Mouse (Mus musculus) MEL (cell line): ENCODE results near the gene Kctd20. TPM values are rescaled to one million over a fixed set of nuclear protein-coding genes. Genes with fewer than 3 reads are reported as not detected.
A peak's percentile ranks its signal among the peaks of the same experiment; 100 is the strongest.
"Not testable (repeated sequence)": the region's sequence is repeated elsewhere in the genome, so short reads cannot be mapped to it uniquely, and the experiment has no call there.

Experiments
- DNase-seq: peaks from one replicate; pipeline ENCODE4 v3.0.0; 2011; ENCODE audit warnings: low read depth, low spot score
- H3K27ac ChIP-seq: 2 replicates; pipeline ENCODE4 v1.5.1; 2012; ENCODE audit warnings: low read depth, mild to moderate bottlenecking, control low read depth, low read length, moderate library complexity; ENCODE audit not compliant: control insufficient read depth
- H3K27me3 ChIP-seq, 2 experiments: fragments of 150-350 bp in 1 of 2; sonication (generic) in 1 of 2; 2 replicates each; pipeline ENCODE4 v1.6.1; 2012; ENCODE audit warnings: low read length in 2 of 2, mild to moderate bottlenecking in 2 of 2, improper control_type of control experiment in 1 of 2, moderate library complexity in 1 of 2; ENCODE audit not compliant: insufficient read depth in 2 of 2, control insufficient read depth in 1 of 2
- H3K36me3 ChIP-seq, 2 experiments: 2 replicates each; pipeline ENCODE4 v1.6.1; 2012 to 2014; ENCODE audit warnings: low read length in 2 of 2, improper control_type of control experiment in 1 of 2, inconsistent platforms in 1 of 2, mild to moderate bottlenecking in 1 of 2; ENCODE audit not compliant: insufficient read depth in 2 of 2, control insufficient read depth in 1 of 2
- H3K4me1 ChIP-seq, 2 experiments: fragments of 150-350 bp in 1 of 2; sonication (generic) in 1 of 2; 2 replicates each; pipeline ENCODE4 v1.6.1; 2012; ENCODE audit warnings: low read length in 2 of 2, improper control_type of control experiment in 1 of 2, mild to moderate bottlenecking in 1 of 2; ENCODE audit not compliant: insufficient read depth in 2 of 2, control insufficient read depth in 1 of 2
- H3K4me3 ChIP-seq, 2 experiments: fragments of 150-350 bp in 1 of 2; sonication (generic) in 1 of 2; 2 replicates each; pipeline ENCODE4 v1.5.1; 2012; ENCODE audit warnings: low read depth in 2 of 2, low read length in 2 of 2, mild to moderate bottlenecking in 2 of 2, moderate library complexity in 2 of 2, control low read depth in 1 of 2, improper control_type of control experiment in 1 of 2; ENCODE audit not compliant: control insufficient read depth in 1 of 2, insufficient read depth in 1 of 2
- H3K79me2 ChIP-seq: 2 replicates; pipeline ENCODE4 v1.6.1; 2012; ENCODE audit warnings: mild to moderate bottlenecking, low read length, moderate library complexity; ENCODE audit not compliant: control insufficient read depth, poor library complexity, insufficient read depth
- H3K9ac ChIP-seq: 2 replicates; pipeline ENCODE4 v1.6.1; 2012; ENCODE audit warnings: low read depth, mild to moderate bottlenecking, control low read depth, low read length, moderate library complexity; ENCODE audit not compliant: control insufficient read depth, poor library complexity, severe bottlenecking
- H3K9me3 ChIP-seq: fragments of 150-350 bp; sonication (generic); replicated peaks from 2 replicates; pipeline ENCODE4 v1.6.1; 2012; ENCODE audit warnings: mild to moderate bottlenecking, low read length, improper control_type of control experiment, moderate library complexity; ENCODE audit not compliant: insufficient read depth
- CHD1 ChIP-seq: IDR thresholded peaks from 2 replicates; pipeline ENCODE4 v1.6.1; 2012; ENCODE audit warnings: low read depth, mild to moderate bottlenecking, inconsistent platforms, low read length, improper control_type of control experiment
- CHD2 ChIP-seq: IDR thresholded peaks from 2 replicates; pipeline ENCODE4 v1.6.1; 2011; ENCODE audit warnings: low read length, improper control_type of control experiment
- CTCF ChIP-seq, 3 experiments: IDR thresholded peaks in 2 of 3; conservative IDR thresholded peaks in 1 of 3; 2 replicates each; pipeline ENCODE4 v1.5.1; 2011 to 2012; ENCODE audit warnings: low read length in 3 of 3, low read depth in 2 of 3, mild to moderate bottlenecking in 2 of 3, improper control_type of control experiment in 1 of 3, inconsistent platforms in 1 of 3, mixed read lengths in 1 of 3, moderate library complexity in 1 of 3; ENCODE audit not compliant: control insufficient read depth in 1 of 3, insufficient read depth in 1 of 3, poor library complexity in 1 of 3, severe bottlenecking in 1 of 3
- E2F4 ChIP-seq: IDR thresholded peaks from 2 replicates; pipeline ENCODE4 v1.6.1; 2011; ENCODE audit warnings: low read depth, low read length, improper control_type of control experiment, borderline replicate concordance
- ETS1 ChIP-seq: IDR thresholded peaks from 2 replicates; pipeline ENCODE4 v1.6.1; 2012; ENCODE audit warnings: low read depth, mild to moderate bottlenecking, inconsistent platforms, low read length, improper control_type of control experiment, moderate library complexity
- GABPA ChIP-seq: IDR thresholded peaks from 2 replicates; pipeline ENCODE4 v1.6.1; 2012; ENCODE audit warnings: low read depth, mild to moderate bottlenecking, inconsistent platforms, low read length, improper control_type of control experiment, moderate library complexity
- GATA1 ChIP-seq: IDR thresholded peaks from 2 replicates; pipeline ENCODE4 v1.6.1; 2011; ENCODE audit warnings: low read depth, low read length, improper control_type of control experiment
- JUND ChIP-seq: IDR thresholded peaks from 2 replicates; pipeline ENCODE4 v1.6.1; 2011; ENCODE audit warnings: low read depth, mild to moderate bottlenecking, improper control_type of control experiment, low read length
- KAT2A ChIP-seq: conservative IDR thresholded peaks from 2 replicates; pipeline ENCODE4 v1.6.1; 2012; ENCODE audit warnings: low read depth, low read length, improper control_type of control experiment, inconsistent platforms
- MAX ChIP-seq: IDR thresholded peaks from 2 replicates; pipeline ENCODE4 v1.6.1; 2011; ENCODE audit warnings: low read length, improper control_type of control experiment
- MEF2A ChIP-seq: IDR thresholded peaks from 2 replicates; pipeline ENCODE4 v1.6.1; 2014; ENCODE audit warnings: low read depth, mild to moderate bottlenecking, inconsistent platforms, low read length, improper control_type of control experiment; ENCODE audit not compliant: poor library complexity, insufficient replicate concordance, severe bottlenecking; ENCODE audit errors: extremely low read depth
- MXI1 ChIP-seq: IDR thresholded peaks from 2 replicates; pipeline ENCODE4 v1.6.1; 2011; ENCODE audit warnings: mild to moderate bottlenecking, low read depth, low read length, improper control_type of control experiment
- MYC ChIP-seq: IDR thresholded peaks from 2 replicates; pipeline ENCODE4 v1.6.1; 2011; ENCODE audit warnings: low read depth, mild to moderate bottlenecking, low read length, improper control_type of control experiment, moderate library complexity
- POLR2AphosphoS5 ChIP-seq: IDR thresholded peaks from 2 replicates; pipeline ENCODE4 v1.6.1; 2012; ENCODE audit warnings: low read depth, borderline replicate concordance, mild to moderate bottlenecking, inconsistent platforms, low read length, moderate library complexity, mixed read lengths
- RAD21 ChIP-seq: IDR thresholded peaks from 2 replicates; pipeline ENCODE4 v1.6.1; 2011; ENCODE audit warnings: mild to moderate bottlenecking, low read depth, low read length, improper control_type of control experiment
- RCOR1 ChIP-seq: IDR thresholded peaks from 2 replicates; pipeline ENCODE4 v1.6.1; 2012; ENCODE audit warnings: low read depth, mild to moderate bottlenecking, inconsistent platforms, low read length, improper control_type of control experiment
- SIN3A ChIP-seq: IDR thresholded peaks from 2 replicates; pipeline ENCODE4 v1.6.1; 2012; ENCODE audit warnings: low read length, improper control_type of control experiment, inconsistent platforms
- TAL1 ChIP-seq: IDR thresholded peaks from 2 replicates; pipeline ENCODE4 v1.6.1; 2012; ENCODE audit warnings: mild to moderate bottlenecking, inconsistent platforms, low read length, moderate library complexity, mixed read lengths
- TBP ChIP-seq: IDR thresholded peaks from 2 replicates; pipeline ENCODE4 v1.8.0; 2011; ENCODE audit warnings: low read depth, low read length, improper control_type of control experiment
- UBTF ChIP-seq: IDR thresholded peaks from 2 replicates; pipeline ENCODE4 v1.6.1; 2012; ENCODE audit warnings: low read depth, mild to moderate bottlenecking, inconsistent platforms, low read length, improper control_type of control experiment, moderate library complexity, borderline replicate concordance; ENCODE audit not compliant: insufficient read depth
- ZC3H11A ChIP-seq: IDR thresholded peaks from 2 replicates; pipeline ENCODE4 v1.6.1; 2012; ENCODE audit warnings: low read depth, mild to moderate bottlenecking, inconsistent platforms, low read length, improper control_type of control experiment
- ZKSCAN1 ChIP-seq: IDR thresholded peaks from 2 replicates; pipeline ENCODE4 v1.6.1; 2012; ENCODE audit warnings: low read depth, mild to moderate bottlenecking, inconsistent platforms, low read length, improper control_type of control experiment, moderate library complexity
- ZMIZ1 ChIP-seq: IDR thresholded peaks from 2 replicates; pipeline ENCODE4 v1.6.1; 2012; ENCODE audit warnings: low read depth, mild to moderate bottlenecking, inconsistent platforms, low read length, improper control_type of control experiment, moderate library complexity
- ZNF384 ChIP-seq: IDR thresholded peaks from 2 replicates; pipeline ENCODE4 v1.6.1; 2012; ENCODE audit warnings: low read depth, mild to moderate bottlenecking, inconsistent platforms, low read length, improper control_type of control experiment
- polyA plus RNA-seq, 2 experiments: library from polyadenylated mRNA; stranded (reverse) in 1 of 2; unstranded in 1 of 2; fragments of >175 nt in 1 of 2; fragments of >200 nt in 1 of 2; gene quantifications; 2 replicates each; pipeline versions ENCODE4 v1.2.1 to v1.2.4; 2012; ENCODE audit warnings: low replicate concordance in 2 of 2, low read depth in 1 of 2; ENCODE audit not compliant: insufficient read length in 2 of 2, insufficient read depth in 1 of 2, missing spikeins in 1 of 2
- total RNA-seq: library from RNA; depleted of rRNA; stranded (reverse); fragments of 300-350 nt; gene quantifications from 2 replicates; pipeline ENCODE4 v1.2.3, GENCODE M21; 2012

The Kctd20 gene
- total and polyA plus RNA-seq, 3 experiments = 41.8 to 65.4 TPM; not detected in 1

- not testable (repeated sequence) for H3K9me3 ChIP-seq, H3K27ac ChIP-seq, H3K27me3 ChIP-seq, DNase-seq, H3K4me3 ChIP-seq, H3K36me3 ChIP-seq, H3K9ac ChIP-seq, H3K4me1 ChIP-seq, H3K79me2 ChIP-seq
- TF ChIP-seq ZNF384 = peak; percentile 57
Measured at GRCm38 (mm10) chr17:28993004-28993403, 41.3 kb downstream of the Kctd20 start.

GRCm38 (mm10) chr17:28994615-28995014 lies 42.9 kb downstream of the Kctd20 start:
- Histone ChIP-seq H3K4me3 (no peak overlapping the region), H3K79me2 (no peaks in the 10 kb centered on the region), H3K27ac (no peak overlapping the region), H3K9ac (no peak overlapping the region), H3K27me3 (no peaks in the 10 kb centered on the region), H3K9me3 (no peaks in the 10 kb centered on the region), H3K4me1 (no peaks in the 10 kb centered on the region), H3K36me3 (peaks cover 0 to 11% of the 10 kb centered on the region in 2 experiments; a peak in 2 of 4 replicates)
- TF ChIP-seq KAT2A = no peak
- no peak for TF ChIP-seq GATA1
- no peak for TF ChIP-seq ZC3H11A
- TF ChIP-seq CTCF (IDR thresholded peaks at IDR 0.05 in 2 of 3, conservative IDR thresholded peaks at IDR 0.05 in 1 of 3; ENCODE audit: control insufficient read depth in 1 of 3, insufficient read depth in 1 of 3, low read depth in 2 of 3, low read length in 3 of 3, poor library complexity in 1 of 3, severe bottlenecking in 1 of 3) = no peak
- no peak for TF ChIP-seq ETS1
- no peak for TF ChIP-seq MEF2A
- no peak for TF ChIP-seq CHD2
- TF ChIP-seq ZMIZ1 = no peak
- DNase-seq = no peak

- Histone ChIP-seq H3K27ac (no peak overlapping the region), H3K79me2 (peaks cover 11% of the 10 kb centered on the region), H3K27me3 (no peaks in the 10 kb centered on the region), H3K4me3 (no peak overlapping the region), H3K36me3 (peaks cover 6 to 17% of the 10 kb centered on the region in 2 experiments), H3K4me1 (peaks cover 5 to 12% of the 10 kb centered on the region in 2 experiments), H3K9me3 (no peaks in the 10 kb centered on the region), H3K9ac (no peak overlapping the region)
- no peak for DNase-seq
- no peak for TF ChIP-seq GABPA
- TF ChIP-seq KAT2A = no peak
- no peak for TF ChIP-seq TBP
- TF ChIP-seq POLR2AphosphoS5 = no peak
- TF ChIP-seq CTCF (IDR thresholded peaks at IDR 0.05 in 2 of 3, conservative IDR thresholded peaks at IDR 0.05 in 1 of 3; ENCODE audit: control insufficient read depth in 1 of 3, insufficient read depth in 1 of 3, low read depth in 2 of 3, low read length in 3 of 3, poor library complexity in 1 of 3, severe bottlenecking in 1 of 3) = no peak
- no peak for TF ChIP-seq TAL1
- TF ChIP-seq GATA1 = no peak
- TF ChIP-seq UBTF = no peak
- no peak for TF ChIP-seq MYC
- no peak for TF ChIP-seq CHD1
- no peak for TF ChIP-seq JUND
- no peak for TF ChIP-seq SIN3A
- no peak for TF ChIP-seq ZC3H11A
- no peak for TF ChIP-seq MXI1
- no peak for TF ChIP-seq CHD2
- no peak for TF ChIP-seq RAD21
- TF ChIP-seq ZKSCAN1 = no peak
- TF ChIP-seq E2F4 = no peak
- TF ChIP-seq MAX = no peak
- no peak for TF ChIP-seq RCOR1
Measured at GRCm38 (mm10) chr17:29000465-29000864, 48.7 kb downstream of the Kctd20 start.
